Mouse (Mus musculus): Measurements from ENCODE around the gene Cmtm1. TPM values are rescaled to one million over a fixed set of nuclear protein-coding genes. Genes with fewer than 3 reads are reported as not detected.
"Not testable (repeated sequence)": the region's sequence is repeated elsewhere in the genome, so short reads cannot be mapped to it uniquely, and the experiment has no call there.

Gene Cmtm1
- polyA plus RNA-seq, 1 experiment from 2014 or later: not detected

- no peaks in the 10 kb centered on the region for H3K9me3 ChIP-seq (ENCODE audit: control insufficient read depth, low read length)
- H3K27me3 ChIP-seq (replicated peaks; ENCODE audit: control insufficient read depth, insufficient read depth, low read length): no peaks in the 10 kb centered on the region
- H3K27ac ChIP-seq (ENCODE audit: low read length): no peak overlapping the region
- no peak overlapping the region for H3K9ac ChIP-seq (replicated peaks; ENCODE audit: low read depth, low read length)
- H3K4me3 ChIP-seq (replicated peaks; ENCODE audit: low read length): no peak overlapping the region
- H3K36me3 ChIP-seq (ENCODE audit: control insufficient read depth, insufficient read depth): no peaks in the 10 kb centered on the region
- H3K4me1 ChIP-seq (replicated peaks; ENCODE audit: control insufficient read depth, insufficient read depth, low read length): no peaks in the 10 kb centered on the region
- no peak for ATAC-seq
- 75% methylated on average over 5 of the region's 5 CpGs for WGBS
- H3K4me2 ChIP-seq (ENCODE audit: low read length): no peak overlapping the region
Measured at GRCm38 (mm10) chr8:104333786-104334185, 23.8 kb upstream of the Cmtm1 start.

- Histone ChIP-seq H3K9ac (replicated peaks; ENCODE audit: low read depth, low read length) (no peak overlapping the region), H3K4me2 (ENCODE audit: low read length) (no peak overlapping the region), H3K9me3 (ENCODE audit: control insufficient read depth, low read length) (no peaks in the 10 kb centered on the region), H3K36me3 (ENCODE audit: control insufficient read depth, insufficient read depth) (no peaks in the 10 kb centered on the region), H3K27me3 (replicated peaks; ENCODE audit: control insufficient read depth, insufficient read depth, low read length) (no peaks in the 10 kb centered on the region), H3K4me3 (replicated peaks; ENCODE audit: low read length) (no peak overlapping the region), H3K4me1 (replicated peaks; ENCODE audit: control insufficient read depth, insufficient read depth, low read length) (no peaks in the 10 kb centered on the region), H3K27ac (ENCODE audit: low read length) (no peak overlapping the region)
- no peak for ATAC-seq
- 74% methylated on average over 5 of the region's 5 CpGs for WGBS
Measured at GRCm38 (mm10) chr8:104332665-104333631, 23.0 kb upstream of the Cmtm1 start.

- not testable (repeated sequence) for H3K4me1 ChIP-seq (replicated peaks; ENCODE audit: control insufficient read depth, insufficient read depth, low read length); H3K4me2 ChIP-seq (ENCODE audit: low read length); ATAC-seq; H3K9me3 ChIP-seq (ENCODE audit: control insufficient read depth, low read length); H3K9ac ChIP-seq (replicated peaks; ENCODE audit: low read depth, low read length); H3K36me3 ChIP-seq (ENCODE audit: control insufficient read depth, insufficient read depth); H3K27ac ChIP-seq (ENCODE audit: low read length); H3K27me3 ChIP-seq (replicated peaks; ENCODE audit: control insufficient read depth, insufficient read depth, low read length); H3K4me3 ChIP-seq (replicated peaks; ENCODE audit: low read length)
- WGBS: 93% methylated on average over 12 of the region's 12 CpGs
Measured at GRCm38 (mm10) chr8:104321930-104322329, 12.0 kb upstream of the Cmtm1 start, which contains the start of gene Cmtm2b. Cmtm2b (plus strand) TSS chr8:104322230.

- 90% methylated on average over 8 of the region's 11 CpGs for WGBS
- not testable (repeated sequence) for H3K9ac ChIP-seq (replicated peaks; ENCODE audit: low read depth, low read length); H3K4me1 ChIP-seq (replicated peaks; ENCODE audit: control insufficient read depth, insufficient read depth, low read length); H3K4me2 ChIP-seq (ENCODE audit: low read length); H3K4me3 ChIP-seq (replicated peaks; ENCODE audit: low read length); H3K27me3 ChIP-seq (replicated peaks; ENCODE audit: control insufficient read depth, insufficient read depth, low read length); H3K36me3 ChIP-seq (ENCODE audit: control insufficient read depth, insufficient read depth); H3K9me3 ChIP-seq (ENCODE audit: control insufficient read depth, low read length); ATAC-seq; H3K27ac ChIP-seq (ENCODE audit: low read length)
Measured at GRCm38 (mm10) chr8:104321267-104321666, 11.3 kb upstream of the Cmtm1 start, which contains the start of gene Gm11020. Gm11020 (plus strand) TSS chr8:104321567.

- no peaks in the 10 kb centered on the region for H3K4me1 ChIP-seq (replicated peaks; ENCODE audit: control insufficient read depth, insufficient read depth, low read length)
- no peak overlapping the region for H3K4me2 ChIP-seq (ENCODE audit: low read length)
- no peak for ATAC-seq
- H3K27ac ChIP-seq (ENCODE audit: low read length): no peak overlapping the region
- no peaks in the 10 kb centered on the region for H3K36me3 ChIP-seq (ENCODE audit: control insufficient read depth, insufficient read depth)
- no peaks in the 10 kb centered on the region for H3K9me3 ChIP-seq (ENCODE audit: control insufficient read depth, low read length)
- WGBS: 84% methylated on average over 4 of the region's 4 CpGs
- no peak overlapping the region for H3K9ac ChIP-seq (replicated peaks; ENCODE audit: low read depth, low read length)
- no peaks in the 10 kb centered on the region for H3K27me3 ChIP-seq (replicated peaks; ENCODE audit: control insufficient read depth, insufficient read depth, low read length)
- H3K4me3 ChIP-seq (replicated peaks; ENCODE audit: low read length): no peak overlapping the region
Measured at GRCm38 (mm10) chr8:104313311-104313710, 3.4 kb upstream of the Cmtm1 start.

GRCm38 (mm10) chr8:104312023-104312422 is 2.1 kb upstream of the Cmtm1 start:
- not testable (repeated sequence) for H3K4me3 ChIP-seq (replicated peaks; ENCODE audit: low read length); H3K27ac ChIP-seq (ENCODE audit: low read length); H3K36me3 ChIP-seq (ENCODE audit: control insufficient read depth, insufficient read depth); H3K4me1 ChIP-seq (replicated peaks; ENCODE audit: control insufficient read depth, insufficient read depth, low read length); ATAC-seq; H3K27me3 ChIP-seq (replicated peaks; ENCODE audit: control insufficient read depth, insufficient read depth, low read length); H3K9ac ChIP-seq (replicated peaks; ENCODE audit: low read depth, low read length); H3K4me2 ChIP-seq (ENCODE audit: low read length); H3K9me3 ChIP-seq (ENCODE audit: control insufficient read depth, low read length)
- WGBS: 86% methylated on average over 3 of the region's 3 CpGs

GRCm38 (mm10) chr8:104308341-104308740 is 1.6 kb downstream of the Cmtm1 start:
- not testable (repeated sequence) for H3K27ac ChIP-seq (ENCODE audit: low read length); H3K4me1 ChIP-seq (replicated peaks; ENCODE audit: control insufficient read depth, insufficient read depth, low read length); H3K36me3 ChIP-seq (ENCODE audit: control insufficient read depth, insufficient read depth); H3K4me2 ChIP-seq (ENCODE audit: low read length); ATAC-seq; H3K9ac ChIP-seq (replicated peaks; ENCODE audit: low read depth, low read length); H3K9me3 ChIP-seq (ENCODE audit: control insufficient read depth, low read length); H3K4me3 ChIP-seq (replicated peaks; ENCODE audit: low read length); H3K27me3 ChIP-seq (replicated peaks; ENCODE audit: control insufficient read depth, insufficient read depth, low read length)
- WGBS: 72% methylated on average over 6 of the region's 6 CpGs

- 91% methylated on average over 11 of the region's 11 CpGs for WGBS
- H3K9ac ChIP-seq (replicated peaks; ENCODE audit: low read depth, low read length): no peak overlapping the region
- no peaks in the 10 kb centered on the region for H3K27me3 ChIP-seq (replicated peaks; ENCODE audit: control insufficient read depth, insufficient read depth, low read length)
- ATAC-seq: no peak
- no peaks in the 10 kb centered on the region for H3K9me3 ChIP-seq (ENCODE audit: control insufficient read depth, low read length)
- H3K4me2 ChIP-seq (ENCODE audit: low read length): no peak overlapping the region
- H3K36me3 ChIP-seq (ENCODE audit: control insufficient read depth, insufficient read depth): no peaks in the 10 kb centered on the region
- no peak overlapping the region for H3K27ac ChIP-seq (ENCODE audit: low read length)
- H3K4me1 ChIP-seq (replicated peaks; ENCODE audit: control insufficient read depth, insufficient read depth, low read length): no peaks in the 10 kb centered on the region; the same call in 1 of the 2 replicates
- no peak overlapping the region for H3K4me3 ChIP-seq (replicated peaks; ENCODE audit: low read length)
Measured at GRCm38 (mm10) chr8:104304962-104305361, 5.0 kb downstream of the Cmtm1 start.

- not testable (repeated sequence) for H3K27ac ChIP-seq (ENCODE audit: low read length); ATAC-seq; H3K4me3 ChIP-seq (replicated peaks; ENCODE audit: low read length); H3K9me3 ChIP-seq (ENCODE audit: control insufficient read depth, low read length); H3K4me1 ChIP-seq (replicated peaks; ENCODE audit: control insufficient read depth, insufficient read depth, low read length); H3K4me2 ChIP-seq (ENCODE audit: low read length); H3K9ac ChIP-seq (replicated peaks; ENCODE audit: low read depth, low read length); H3K27me3 ChIP-seq (replicated peaks; ENCODE audit: control insufficient read depth, insufficient read depth, low read length); H3K36me3 ChIP-seq (ENCODE audit: control insufficient read depth, insufficient read depth)
- WGBS: 92% methylated on average over 4 of the region's 4 CpGs
Measured at GRCm38 (mm10) chr8:104302536-104302935, 7.4 kb downstream of the Cmtm1 start.
